Mouse (Mus musculus): ENCODE results near the gene Sirt5.

GRCm38 (mm10) chr13:43331721-43332444, 33.4 kb upstream of the Sirt5 start:
- TF ChIP-seq CTCF (IDR thresholded peaks at IDR 0.05; ENCODE audit: low read depth): no peak
- no peak for TF ChIP-seq EP300 (IDR thresholded peaks at IDR 0.05; ENCODE audit: low read depth)
